Mouse (Mus musculus): ENCODE results near the gene Doc2g. TPM values are rescaled to one million over a fixed set of nuclear protein-coding genes. Genes with fewer than 3 reads are reported as not detected.
"Not testable (repeated sequence)": the region's sequence is repeated elsewhere in the genome, so short reads cannot be mapped to it uniquely, and the experiment has no call there.

Gene Doc2g
- polyA plus RNA-seq, 1 experiment, result 0.07 TPM

- no peak overlapping the region for H3K4me3 ChIP-seq (replicated peaks)
- no peaks in the 10 kb centered on the region for H3K36me3 ChIP-seq (ENCODE audit: control insufficient read depth)
- no peak for TF ChIP-seq GATA1 (IDR thresholded peaks at IDR 0.05; ENCODE audit: low read length)
- TF ChIP-seq TAL1 (IDR thresholded peaks at IDR 0.05; ENCODE audit: low read length), result no peak
- H3K9me3 ChIP-seq (ENCODE audit: control insufficient read depth, low read length), result no peaks in the 10 kb centered on the region
- H3K4me1 ChIP-seq (ENCODE audit: control insufficient read depth), result peaks cover 8% of the 10 kb centered on the region
- peaks cover 4% of the 10 kb centered on the region for H3K27me3 ChIP-seq (ENCODE audit: control insufficient read depth)
These were observed 36.6 kb upstream of the Doc2g start for GRCm38 (mm10) chr19:3966330-3967075.

- peaks cover 15% of the 10 kb centered on the region for H3K4me1 ChIP-seq (ENCODE audit: control insufficient read depth)
- no peaks in the 10 kb centered on the region for H3K36me3 ChIP-seq (ENCODE audit: control insufficient read depth)
- H3K27me3 ChIP-seq (ENCODE audit: control insufficient read depth), result peaks cover 4% of the 10 kb centered on the region
- H3K9me3 ChIP-seq (ENCODE audit: control insufficient read depth, low read length), result no peaks in the 10 kb centered on the region
- TF ChIP-seq TAL1 (IDR thresholded peaks at IDR 0.05; ENCODE audit: low read length), result no peak
- no peak for TF ChIP-seq GATA1 (IDR thresholded peaks at IDR 0.05; ENCODE audit: low read length)
- no peak overlapping the region for H3K4me3 ChIP-seq (replicated peaks)
These were observed 35.9 kb upstream of the Doc2g start for GRCm38 (mm10) chr19:3967258-3967657.

- Histone ChIP-seq H3K4me1 (ENCODE audit: control insufficient read depth) (peaks cover 27% of the 10 kb centered on the region), H3K36me3 (ENCODE audit: control insufficient read depth) (no peaks in the 10 kb centered on the region), H3K9me3 (ENCODE audit: control insufficient read depth, low read length) (no peaks in the 10 kb centered on the region), H3K27me3 (ENCODE audit: control insufficient read depth) (peaks cover 4% of the 10 kb centered on the region), H3K4me3 (replicated peaks) (peak within 1 kb of the TSS; percentile 16)
- TF ChIP-seq GATA1 (IDR thresholded peaks at IDR 0.05; ENCODE audit: low read length) (no peak), TAL1 (IDR thresholded peaks at IDR 0.05; ENCODE audit: low read length) (no peak)
These were observed 30.9 kb upstream of the Doc2g start, which contains the start of gene Aldh3b2 for GRCm38 (mm10) chr19:3972229-3972628. Gene Aldh3b2, plus strand, starts transcription at chr19:3972328.

- H3K9me3 ChIP-seq (ENCODE audit: control insufficient read depth, low read length); H3K36me3 ChIP-seq (ENCODE audit: control insufficient read depth); H3K4me3 ChIP-seq (replicated peaks); H3K27me3 ChIP-seq (ENCODE audit: control insufficient read depth): not testable (repeated sequence)
- peaks cover 23% of the 10 kb centered on the region for H3K4me1 ChIP-seq (ENCODE audit: control insufficient read depth)
These were observed 28.5 kb upstream of the Doc2g start for GRCm38 (mm10) chr19:3974608-3975007.

- Histone ChIP-seq H3K27me3 (ENCODE audit: control insufficient read depth) (no peaks in the 10 kb centered on the region), H3K9me3 (ENCODE audit: control insufficient read depth, low read length) (no peaks in the 10 kb centered on the region), H3K4me3 (replicated peaks) (no peak overlapping the region), H3K4me1 (ENCODE audit: control insufficient read depth) (peaks cover 26% of the 10 kb centered on the region), H3K36me3 (ENCODE audit: control insufficient read depth) (no peaks in the 10 kb centered on the region)
- TF ChIP-seq TAL1 (IDR thresholded peaks at IDR 0.05; ENCODE audit: low read length) (no peak), GATA1 (IDR thresholded peaks at IDR 0.05; ENCODE audit: low read length) (no peak)
These were observed 27.2 kb upstream of the Doc2g start for GRCm38 (mm10) chr19:3975866-3976265.

- peaks cover 7% of the 10 kb centered on the region for H3K4me1 ChIP-seq (ENCODE audit: control insufficient read depth)
These were observed 22.8 kb upstream of the Doc2g start for GRCm38 (mm10) chr19:3980309-3980708.

GRCm38 (mm10) chr19:3980917-3981316 lies 22.2 kb upstream of the Doc2g start:
- Histone ChIP-seq H3K9me3 (ENCODE audit: control insufficient read depth, low read length) (no peaks in the 10 kb centered on the region), H3K36me3 (ENCODE audit: control insufficient read depth) (no peaks in the 10 kb centered on the region), H3K4me3 (replicated peaks) (no peak overlapping the region), H3K4me1 (ENCODE audit: control insufficient read depth) (peaks cover 10% of the 10 kb centered on the region), H3K27me3 (ENCODE audit: control insufficient read depth) (no peaks in the 10 kb centered on the region)
- TF ChIP-seq TAL1 (IDR thresholded peaks at IDR 0.05; ENCODE audit: low read length), result no peak
- no peak for TF ChIP-seq GATA1 (IDR thresholded peaks at IDR 0.05; ENCODE audit: low read length)

More at GRCm38 (mm10) chr19:3980309-3980708, 22.8 kb upstream of the Doc2g start:
- H3K36me3 ChIP-seq (ENCODE audit: control insufficient read depth), result no peaks in the 10 kb centered on the region
- no peaks in the 10 kb centered on the region for H3K9me3 ChIP-seq (ENCODE audit: control insufficient read depth, low read length)
- H3K4me3 ChIP-seq (replicated peaks), result no peak overlapping the region
- H3K27me3 ChIP-seq (ENCODE audit: control insufficient read depth), result no peaks in the 10 kb centered on the region
- no peak for TF ChIP-seq TAL1 (IDR thresholded peaks at IDR 0.05; ENCODE audit: low read length)
- TF ChIP-seq GATA1 (IDR thresholded peaks at IDR 0.05; ENCODE audit: low read length), result no peak

- peaks cover 2% of the 10 kb centered on the region; the same call in 1 of the 2 replicates for H3K36me3 ChIP-seq (ENCODE audit: control insufficient read depth)
- H3K27me3 ChIP-seq (ENCODE audit: control insufficient read depth), result no peaks in the 10 kb centered on the region
- H3K4me3 ChIP-seq (replicated peaks), result no peak overlapping the region
- H3K4me1 ChIP-seq (ENCODE audit: control insufficient read depth), result peaks cover 26% of the 10 kb centered on the region
- TF ChIP-seq TAL1 (IDR thresholded peaks at IDR 0.05; ENCODE audit: low read length), result no peak
- TF ChIP-seq GATA1 (IDR thresholded peaks at IDR 0.05; ENCODE audit: low read length), result no peak
- peaks cover 3% of the 10 kb centered on the region for H3K9me3 ChIP-seq (ENCODE audit: control insufficient read depth, low read length)
These were observed 19.4 kb upstream of the Doc2g start for GRCm38 (mm10) chr19:3983527-3984200.

GRCm38 (mm10) chr19:3985261-3985681 lies 17.8 kb upstream of the Doc2g start:
- no peak overlapping the region for H3K4me3 ChIP-seq (replicated peaks)
- H3K4me1 ChIP-seq (ENCODE audit: control insufficient read depth), result peaks cover 23% of the 10 kb centered on the region
- no peak for TF ChIP-seq GATA1 (IDR thresholded peaks at IDR 0.05; ENCODE audit: low read length)
- TF ChIP-seq TAL1 (IDR thresholded peaks at IDR 0.05; ENCODE audit: low read length), result no peak
- peaks cover 3% of the 10 kb centered on the region; the same call in 1 of the 2 replicates for H3K36me3 ChIP-seq (ENCODE audit: control insufficient read depth)
- no peaks in the 10 kb centered on the region for H3K27me3 ChIP-seq (ENCODE audit: control insufficient read depth)
- H3K9me3 ChIP-seq (ENCODE audit: control insufficient read depth, low read length), result peaks cover 6% of the 10 kb centered on the region

Measured in erythroblast, embryonic 14.5 days (primary cell).